Mouse (Mus musculus): ENCODE measurements at regions not wholly inside any gene's neighbourhood (a gene's known extent, or its start where the extent isn't known, plus 50 kb on each side); places are given as distances from the start of the nearest gene placed in this dataset.

- no peak for TF ChIP-seq CTCF (IDR thresholded peaks at IDR 0.05; ENCODE audit: extremely low read depth, insufficient read depth, insufficient read length, insufficient replicate concordance)
- TF ChIP-seq POLR2A (IDR thresholded peaks at IDR 0.05; ENCODE audit: low read depth, low read length) = no peak
- no peaks in the 10 kb centered on the region for H3K4me1 ChIP-seq (ENCODE audit: control insufficient read depth, insufficient read depth, insufficient read length)
Observed at GRCm38 (mm10) chr3:41154402-41154801, 71.6 kb upstream of the Pgrmc2 start.

GRCm38 (mm10) chr3:41151989-41152388, 69.1 kb upstream of the Pgrmc2 start:
- TF ChIP-seq POLR2A (IDR thresholded peaks at IDR 0.05; ENCODE audit: low read depth, low read length) (no peak), CTCF (IDR thresholded peaks at IDR 0.05; ENCODE audit: extremely low read depth, insufficient read depth, insufficient read length, insufficient replicate concordance) (no peak)
- 92% methylated on average over 7 of the region's 7 CpGs for WGBS
- Histone ChIP-seq H3K27ac (ENCODE audit: insufficient read depth, low read length) (no peak overlapping the region), H3K27me3 (ENCODE audit: control insufficient read depth, insufficient read depth, low read length) (no peaks in the 10 kb centered on the region), H3K4me3 (ENCODE audit: extremely low read depth, insufficient read depth, insufficient read length) (no peak overlapping the region), H3K36me3 (ENCODE audit: control insufficient read depth, insufficient read depth, low read length) (no peaks in the 10 kb centered on the region), H3K4me1 (ENCODE audit: control insufficient read depth, insufficient read depth, insufficient read length) (no peaks in the 10 kb centered on the region)
- DNase-seq (ENCODE audit: low read depth in 1 of 2, low spot score in 2 of 2) = no peak

More at GRCm38 (mm10) chr3:41154402-41154801, 71.6 kb upstream of the Pgrmc2 start:
- Histone ChIP-seq H3K27ac (ENCODE audit: insufficient read depth, low read length) (no peak overlapping the region), H3K4me3 (ENCODE audit: extremely low read depth, insufficient read depth, insufficient read length) (no peak overlapping the region), H3K27me3 (ENCODE audit: control insufficient read depth, insufficient read depth, low read length) (no peaks in the 10 kb centered on the region), H3K36me3 (ENCODE audit: control insufficient read depth, insufficient read depth, low read length) (no peaks in the 10 kb centered on the region)
- 43% methylated on average over 1 of the region's 1 CpGs for WGBS
- no peak for DNase-seq (ENCODE audit: low read depth in 1 of 2, low spot score in 2 of 2)

- 92% methylated on average over 4 of the region's 4 CpGs for WGBS
- no peak for DNase-seq (ENCODE audit: low read depth in 1 of 2, low spot score in 2 of 2)
- Histone ChIP-seq H3K4me3 (ENCODE audit: extremely low read depth, insufficient read depth, insufficient read length) (no peak overlapping the region), H3K27ac (ENCODE audit: insufficient read depth, low read length) (no peak overlapping the region), H3K36me3 (ENCODE audit: control insufficient read depth, insufficient read depth, low read length) (no peaks in the 10 kb centered on the region), H3K27me3 (ENCODE audit: control insufficient read depth, insufficient read depth, low read length) (no peaks in the 10 kb centered on the region), H3K4me1 (ENCODE audit: control insufficient read depth, insufficient read depth, insufficient read length) (no peaks in the 10 kb centered on the region)
- TF ChIP-seq POLR2A (IDR thresholded peaks at IDR 0.05; ENCODE audit: low read depth, low read length) (no peak), CTCF (IDR thresholded peaks at IDR 0.05; ENCODE audit: extremely low read depth, insufficient read depth, insufficient read length, insufficient replicate concordance) (no peak)
Observed at GRCm38 (mm10) chr3:41140391-41140790, 57.5 kb upstream of the Pgrmc2 start.

DNA sequence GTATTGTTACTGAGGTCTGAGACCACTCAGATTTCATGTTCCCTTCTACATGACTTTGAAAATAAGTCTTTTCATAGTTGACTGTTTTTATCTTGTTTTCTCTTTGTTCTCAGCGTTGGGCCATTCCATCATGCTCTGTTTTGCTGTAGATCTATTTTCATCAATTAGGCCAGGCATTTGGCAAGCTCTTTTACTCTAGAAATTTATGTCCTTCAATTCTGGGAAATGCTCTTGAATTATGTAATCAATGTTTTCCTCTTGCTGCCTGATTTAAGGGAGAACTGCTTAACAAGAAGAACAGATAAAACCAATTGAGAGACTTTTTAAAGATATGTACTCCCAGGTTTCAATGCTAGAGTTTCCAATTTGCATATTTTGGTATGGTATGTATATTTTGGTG, 55.1 kb upstream of the Pgrmc2 start:
- WGBS = 74% methylated on average over 1 of the region's 1 CpGs
- no peak overlapping the region for H3K27ac ChIP-seq (ENCODE audit: insufficient read depth, low read length)
- no peaks in the 10 kb centered on the region for H3K27me3 ChIP-seq (ENCODE audit: control insufficient read depth, insufficient read depth, low read length)
- no peak for DNase-seq (ENCODE audit: low read depth in 1 of 2, low spot score in 2 of 2)
- no peaks in the 10 kb centered on the region for H3K36me3 ChIP-seq (ENCODE audit: control insufficient read depth, insufficient read depth, low read length)
- TF ChIP-seq CTCF (IDR thresholded peaks at IDR 0.05; ENCODE audit: extremely low read depth, insufficient read depth, insufficient read length, insufficient replicate concordance) = no peak
- TF ChIP-seq POLR2A (IDR thresholded peaks at IDR 0.05; ENCODE audit: low read depth, low read length) = no peak
- H3K4me1 ChIP-seq (ENCODE audit: control insufficient read depth, insufficient read depth, insufficient read length) = no peaks in the 10 kb centered on the region
- no peak overlapping the region for H3K4me3 ChIP-seq (ENCODE audit: extremely low read depth, insufficient read depth, insufficient read length)

GRCm38 (mm10) chr3:41132889-41133288, 50.0 kb upstream of the Pgrmc2 start:
- 61% methylated on average over 6 of the region's 6 CpGs for WGBS
- Histone ChIP-seq H3K4me3 (ENCODE audit: extremely low read depth, insufficient read depth, insufficient read length) (no peak overlapping the region), H3K27me3 (ENCODE audit: control insufficient read depth, insufficient read depth, low read length) (no peaks in the 10 kb centered on the region), H3K4me1 (ENCODE audit: control insufficient read depth, insufficient read depth, insufficient read length) (no peaks in the 10 kb centered on the region), H3K36me3 (ENCODE audit: control insufficient read depth, insufficient read depth, low read length) (no peaks in the 10 kb centered on the region), H3K27ac (ENCODE audit: insufficient read depth, low read length) (no peak overlapping the region)
- TF ChIP-seq POLR2A (IDR thresholded peaks at IDR 0.05; ENCODE audit: low read depth, low read length) (no peak), CTCF (IDR thresholded peaks at IDR 0.05; ENCODE audit: extremely low read depth, insufficient read depth, insufficient read length, insufficient replicate concordance) (no peak)
- DNase-seq (ENCODE audit: low read depth in 1 of 2, low spot score in 2 of 2) = no peak
